Mouse (Mus musculus) mesoderm, embryonic 11.5 days (tissue): ENCODE data around the gene Tmem273.

Experiments used
- DNase-seq: peaks from one replicate; pipeline ENCODE4 v3.0.0-alpha.2; 2012; ENCODE audit warnings: low read depth, low spot score

Gene Tmem273

GRCm38 (mm10) chr14:32859831-32860569, 74.2 kb downstream of the Tmem273 start:
- DNase-seq = peak; percentile 57

GRCm38 (mm10) chr14:32861149-32861581, 75.4 kb downstream of the Tmem273 start:
- peak; percentile 57 for DNase-seq

DNA sequence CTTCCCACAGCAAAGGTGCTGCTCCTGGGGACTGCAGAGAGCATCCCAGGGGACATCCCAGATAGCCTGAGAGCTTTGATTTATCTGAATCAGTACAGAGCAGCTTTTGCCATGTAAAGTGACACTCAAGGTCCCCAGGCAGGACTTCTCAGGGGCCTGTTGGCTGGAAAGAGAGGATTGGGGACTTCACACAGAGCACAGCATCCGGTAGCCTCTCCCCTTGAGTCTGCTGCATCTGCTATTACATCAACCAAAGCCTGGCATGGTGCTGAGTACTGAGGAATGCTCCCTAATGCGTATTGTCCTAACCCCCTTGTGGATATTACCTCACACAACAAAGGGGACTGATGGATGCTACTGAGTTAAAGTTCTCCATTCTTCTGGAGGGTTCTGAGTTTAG, 75.9 kb downstream of the Tmem273 start:
- peak; percentile 10 for DNase-seq

DNA sequence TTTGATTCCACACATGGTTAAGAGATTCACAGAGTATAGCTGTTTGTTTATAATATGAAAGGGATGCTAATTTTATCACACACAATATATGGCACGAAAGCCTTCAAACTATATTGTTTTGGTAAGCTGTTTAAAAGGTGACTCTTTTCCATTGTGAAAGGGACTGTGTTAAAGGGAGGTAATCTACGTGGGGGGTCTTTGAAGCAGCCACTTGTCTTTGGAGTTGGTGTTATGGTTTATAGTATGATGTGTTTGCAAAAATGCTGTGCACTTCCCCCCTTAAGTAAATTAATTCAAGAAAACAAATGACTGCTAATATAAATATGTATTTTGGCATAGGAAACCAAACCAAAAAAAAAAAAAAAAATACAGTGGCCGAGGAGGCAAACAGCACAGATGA, 79.6 kb downstream of the Tmem273 start:
- no peak for DNase-seq
